Mouse (Mus musculus) kidney, postnatal 0 days (tissue): Measurements from ENCODE around the gene Mfng. TPM values are rescaled to one million over a fixed set of nuclear protein-coding genes. Genes with fewer than 3 reads are reported as not detected.

Experiments used
- ATAC-seq: fragments of 200-750 bp; cut with Nextera tagmentation; replicated peaks from 2 replicates; pipeline ENCODE4 v1.8.0; 2017; ENCODE audit warnings: low read depth, moderate number of reproducible peaks, moderate TSS enrichment, moderate library complexity; ENCODE audit not compliant: low FRiP score
- DNase-seq: peaks from one replicate; pipeline ENCODE4 v3.0.0-alpha.2; 2016; ENCODE audit warnings: low spot score
- H3K27ac ChIP-seq: fragments of 300-500 bp; sonication (generic); 2 replicates; pipeline ENCODE4 v1.5.1; 2014; ENCODE audit warnings: mild to moderate bottlenecking
- H3K27me3 ChIP-seq: fragments of 300-500 bp; sonication (generic); 2 replicates; pipeline ENCODE4 v1.6.1; 2014; ENCODE audit warnings: low read length, mixed read lengths; ENCODE audit not compliant: insufficient read depth
- H3K36me3 ChIP-seq: fragments of 300-500 bp; sonication (generic); 2 replicates; pipeline ENCODE4 v1.6.1; 2014; ENCODE audit warnings: low read length, mixed read lengths; ENCODE audit not compliant: insufficient read depth
- H3K4me1 ChIP-seq: fragments of 300-500 bp; sonication (generic); replicated peaks from 2 replicates; pipeline ENCODE4 v1.6.1; 2014; ENCODE audit warnings: antibody characterized with exemption, low read length, mixed read lengths; ENCODE audit not compliant: insufficient read depth
- H3K4me2 ChIP-seq: fragments of 300-500 bp; sonication (generic); 2 replicates; pipeline ENCODE4 v1.6.1; 2014; ENCODE audit warnings: mild to moderate bottlenecking, low read length, moderate library complexity, mixed read lengths
- H3K4me3 ChIP-seq: fragments of 300-500 bp; sonication (generic); replicated peaks from 2 replicates; pipeline ENCODE4 v1.5.1; 2014; ENCODE audit warnings: low read depth, low read length
- H3K9ac ChIP-seq: fragments of 300-500 bp; sonication (generic); 2 replicates; pipeline ENCODE4 v1.6.1; 2014; ENCODE audit warnings: low read depth, low read length
- H3K9me3 ChIP-seq: fragments of 300-500 bp; sonication (generic); replicated peaks from 2 replicates; pipeline ENCODE4 v1.6.1; 2016; ENCODE audit warnings: low read length, inconsistent platforms, mixed read lengths
- CTCF ChIP-seq: IDR thresholded peaks from 2 replicates; pipeline ENCODE4 v1.5.1; 2016; ENCODE audit warnings: antibody characterized with exemption, low read depth, mild to moderate bottlenecking, moderate library complexity
- WGBS: fragments of 180-500 bp; shearing (Covaris S2); extraction: QIAGEN DNeasy Blood & Tissue Kit; methylation state at CpG from one replicate; pipeline ENCODE4 v1.1.7; 2014; 5-methylcytosine and 5-hydroxymethylcytosine counted together
- polyA plus RNA-seq: library from polyadenylated mRNA; unstranded; fragments of >200 nt; fragmentation: Nextera tagmentation; extraction: Ambion mirVana; gene quantifications from 2 replicates; pipeline ENCODE4 v1.2.1, GENCODE M21; 2015

The Mfng gene
- polyA plus RNA-seq, 1 experiment from 2014 or later: 18.9 TPM

- Histone ChIP-seq H3K36me3 (no peaks in the 10 kb centered on the region), H3K9ac (no peak overlapping the region), H3K4me3 (no peak overlapping the region), H3K9me3 (no peaks in the 10 kb centered on the region), H3K27me3 (peaks cover 43% of the 10 kb centered on the region), H3K4me2 (no peak overlapping the region), H3K4me1 (peaks cover 8% of the 10 kb centered on the region), H3K27ac (no peak overlapping the region)
- ATAC-seq (no peak), DNase-seq (peak; percentile 6)
- WGBS: 4% methylated on average over 14 of the region's 14 CpGs
- no peak for TF ChIP-seq CTCF
Observed at GRCm38 (mm10) chr15:78719416-78719815, 53.9 kb downstream of the Mfng start.

DNA sequence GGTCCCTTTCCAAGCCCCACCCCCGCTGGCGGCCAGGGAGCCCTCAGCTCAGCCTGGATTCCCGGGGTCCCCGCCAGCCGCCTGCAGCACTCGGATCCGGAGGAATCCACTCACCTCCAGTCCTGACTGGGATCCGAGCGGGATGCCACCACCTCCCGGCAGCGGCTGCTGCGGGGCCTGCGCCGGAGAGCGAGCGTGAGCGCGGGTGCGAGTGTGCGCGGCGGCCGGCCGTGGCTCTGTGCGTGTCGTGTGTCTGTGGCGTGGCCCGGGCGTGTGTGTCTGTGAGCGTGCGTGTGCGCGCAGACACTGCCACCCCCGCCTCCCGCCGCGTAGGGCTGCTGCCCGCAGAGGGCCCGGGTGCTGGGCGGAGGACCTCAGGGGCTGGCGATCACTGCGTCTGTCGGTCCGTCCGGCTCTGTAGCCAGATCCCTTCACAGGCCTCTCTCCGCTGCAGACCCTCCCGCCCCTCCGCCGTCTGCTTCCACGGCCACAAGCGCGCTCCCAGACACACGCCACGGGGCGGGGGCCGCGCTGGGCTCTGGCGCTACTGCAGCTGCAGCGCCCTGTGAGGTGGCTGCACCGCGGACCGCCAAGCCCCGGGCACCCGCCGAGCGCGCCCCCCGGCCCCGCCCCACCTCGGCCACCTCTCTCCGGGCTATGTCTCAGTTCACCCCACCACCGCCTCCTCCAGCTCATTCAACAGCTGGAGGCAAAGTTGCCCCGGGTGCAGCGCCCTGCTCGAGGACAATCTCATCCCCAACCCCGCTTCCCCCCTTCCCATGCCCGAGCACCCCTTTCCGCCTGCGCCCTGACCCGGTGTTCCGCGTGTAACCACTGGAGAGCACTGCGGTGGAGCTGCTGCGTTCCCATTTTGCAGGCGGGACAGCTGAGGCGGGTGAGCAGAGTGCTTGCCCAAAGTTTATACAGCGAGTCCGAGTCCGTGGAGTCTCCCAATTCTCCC is 54.7 kb downstream of the Mfng start, which contains the start of gene Elfn2:
Gene Elfn2 (minus strand): TSS at position 482 of the 961 bp plus-strand sequence.
- no peaks in the 10 kb centered on the region for H3K9me3 ChIP-seq
- H3K36me3 ChIP-seq: no peaks in the 10 kb centered on the region
- DNase-seq: no peak
- no peak within 1 kb of the TSS; the same call in 1 of the 2 replicates for H3K9ac ChIP-seq
- WGBS: 2% methylated on average over 66 of the region's 89 CpGs
- no peak within 1 kb of the TSS for H3K27ac ChIP-seq
- peaks cover 8% of the 10 kb centered on the region for H3K4me1 ChIP-seq
- no peak for TF ChIP-seq CTCF
- H3K27me3 ChIP-seq: peaks cover 50% of the 10 kb centered on the region
- peak within 1 kb of the TSS; percentile 34 for H3K4me3 ChIP-seq
- peak within 1 kb of the TSS; percentile 66 for H3K4me2 ChIP-seq
- peak; percentile 38; the same call in 1 of the 2 replicates for ATAC-seq

DNA sequence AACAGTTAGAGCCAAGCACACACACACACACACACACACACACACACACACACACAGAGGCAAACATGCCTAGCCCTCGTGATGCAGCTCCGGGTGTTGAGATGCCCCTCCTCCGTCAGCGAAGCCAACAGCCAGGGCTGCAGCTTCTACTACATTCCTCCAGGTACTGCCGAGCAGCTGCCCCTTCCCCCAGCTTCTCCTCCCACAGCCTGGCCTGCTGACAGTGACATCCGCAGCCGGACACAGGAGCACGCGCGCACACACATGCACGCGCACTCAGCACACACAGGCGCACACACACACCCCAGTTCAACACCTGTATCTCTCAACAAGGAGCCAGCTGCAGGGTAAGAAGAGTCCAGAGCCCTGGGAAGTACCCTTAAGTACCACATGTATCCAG is 56.3 kb downstream of the Mfng start:
- H3K27ac ChIP-seq: no peak overlapping the region

GRCm38 (mm10) chr15:78715856-78716255 is 57.4 kb downstream of the Mfng start:
- no peak overlapping the region for H3K27ac ChIP-seq
- no peak overlapping the region for H3K4me3 ChIP-seq
- 40% methylated on average over 5 of the region's 5 CpGs for WGBS
- no peak for TF ChIP-seq CTCF
- H3K9me3 ChIP-seq: no peaks in the 10 kb centered on the region
- H3K36me3 ChIP-seq: no peaks in the 10 kb centered on the region
- no peak overlapping the region for H3K9ac ChIP-seq
- peaks cover 13% of the 10 kb centered on the region for H3K4me1 ChIP-seq
- no peak for ATAC-seq
- no peak overlapping the region for H3K4me2 ChIP-seq
- no peak for DNase-seq
- H3K27me3 ChIP-seq: peaks cover 72% of the 10 kb centered on the region

More for the DNA sequence above, 56.3 kb downstream of the Mfng start:
- no peak for TF ChIP-seq CTCF
- Histone ChIP-seq H3K9me3 (no peaks in the 10 kb centered on the region), H3K27me3 (peaks cover 63% of the 10 kb centered on the region), H3K4me3 (no peak overlapping the region), H3K4me2 (no peak overlapping the region), H3K36me3 (no peaks in the 10 kb centered on the region), H3K9ac (no peak overlapping the region), H3K4me1 (peaks cover 13% of the 10 kb centered on the region)
- DNase-seq (no peak), ATAC-seq (no peak)
- 42% methylated on average over 13 of the region's 13 CpGs for WGBS

DNA sequence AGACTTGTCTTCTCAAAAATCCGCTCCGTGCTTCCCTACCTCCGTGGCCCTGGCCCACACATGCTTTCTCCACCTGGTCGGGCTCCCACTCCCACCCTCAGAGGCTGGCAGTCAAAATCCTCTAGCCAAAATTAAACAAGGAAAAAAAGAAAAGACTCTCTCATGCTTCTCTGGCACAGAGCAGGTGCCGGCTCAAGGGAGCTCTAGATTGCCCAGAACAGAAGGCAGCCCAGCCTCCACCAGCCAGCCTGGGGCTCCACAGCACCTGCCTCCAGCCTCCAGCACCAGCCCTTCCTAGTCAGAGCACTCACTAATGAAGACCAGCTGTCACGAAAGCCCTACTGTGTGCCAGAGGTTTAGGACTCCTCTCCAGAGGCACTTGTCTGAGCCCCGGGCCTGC is 59.5 kb downstream of the Mfng start:
- no peak overlapping the region for H3K27ac ChIP-seq
- H3K4me2 ChIP-seq: no peak overlapping the region
- H3K4me3 ChIP-seq: no peak overlapping the region
- no peak for TF ChIP-seq CTCF
- peaks cover 63% of the 10 kb centered on the region for H3K27me3 ChIP-seq
- no peak overlapping the region for H3K9ac ChIP-seq
- DNase-seq (no peak), ATAC-seq (no peak)
- no peaks in the 10 kb centered on the region for H3K36me3 ChIP-seq
- peaks cover 11% of the 10 kb centered on the region for H3K4me1 ChIP-seq
- no peaks in the 10 kb centered on the region for H3K9me3 ChIP-seq
- 88% methylated on average over 7 of the region's 7 CpGs for whole genome bisulfite sequencing

DNA sequence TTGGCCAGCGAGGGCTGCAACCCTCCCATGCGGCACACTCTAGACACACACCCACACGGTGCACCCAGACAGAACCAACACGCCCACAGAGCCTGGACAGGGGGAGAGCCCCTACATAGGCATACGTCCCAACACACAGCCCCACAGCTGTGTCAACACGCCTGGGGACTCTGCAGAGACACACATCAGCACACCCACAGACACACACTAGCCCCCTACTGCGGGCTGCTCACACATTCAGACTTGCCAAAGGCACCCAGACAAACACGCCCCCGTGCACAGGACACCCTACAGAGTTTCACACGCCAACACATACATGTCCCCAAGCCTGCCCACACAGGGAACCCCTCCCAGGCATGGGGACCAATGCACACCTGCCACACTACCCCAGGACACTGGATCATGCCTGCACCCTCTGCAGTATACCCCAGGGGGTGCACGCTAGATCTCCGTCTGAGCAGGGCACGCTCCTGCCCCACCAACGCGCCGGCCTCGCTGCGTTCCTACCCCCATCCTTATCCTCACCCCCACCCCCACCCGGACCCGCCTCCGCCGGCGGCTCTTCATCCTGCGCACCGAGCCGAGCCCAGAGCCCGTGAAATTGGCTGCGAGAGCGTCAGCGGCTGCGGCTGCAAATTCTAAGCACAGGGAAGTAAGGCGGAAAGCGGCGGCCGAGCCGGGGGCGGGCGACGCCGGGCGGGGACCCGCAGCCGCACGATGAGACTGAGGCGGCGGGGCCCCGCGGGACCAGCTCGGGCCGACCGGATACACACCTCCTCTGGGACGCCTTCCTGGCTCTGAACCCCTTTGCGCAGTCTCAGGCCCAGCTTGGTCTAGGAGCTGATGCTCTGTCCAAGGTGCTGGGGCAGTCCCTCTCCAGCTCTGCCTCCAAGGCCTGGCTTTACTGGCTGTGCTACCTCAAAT is 60.7 kb downstream of the Mfng start:
- 6% methylated on average over 53 of the region's 53 CpGs for WGBS
- Histone ChIP-seq H3K9me3 (no peaks in the 10 kb centered on the region), H3K27ac (no peak overlapping the region), H3K4me1 (0 out of 2 replicates have a peak, but pooled peaks cover 4% of the 10 kb centered on the region), H3K36me3 (no peaks in the 10 kb centered on the region), H3K9ac (no peak overlapping the region), H3K4me2 (peak overlapping the region; percentile 37), H3K4me3 (no peak overlapping the region), H3K27me3 (peaks cover 52% of the 10 kb centered on the region)
- ATAC-seq (peak; percentile 45; the same call in 1 of the 2 replicates), DNase-seq (peak; percentile 33)
- no peak for TF ChIP-seq CTCF
